ENCODE assay signal across 11 mouse cellular contexts in genomic region chr2:150948786-150949185, GRCm38 (mm10).
"Had no signal": no experiment of that assay in that cellular context is flagged by ENCODE, and none has a peak within 500 bp of the region (broad histone marks: within the 10 kb centered on the region; RNA-seq: fewer than 3 reads in every experiment).

No protein-coding gene starts in this region.

- H3K4me3 ChIP-seq: limb, embryonic 13.5 days; megakaryocyte, embryonic 14.5 days; midbrain, embryonic 12.5 days had no signal

- H3K27ac ChIP-seq: limb, embryonic 13.5 days; liver, embryonic 14.5 days; midbrain, embryonic 12.5 days had no signal

- H3K9me3 ChIP-seq: limb, embryonic 13.5 days; megakaryocyte, embryonic 14.5 days; midbrain, embryonic 12.5 days had no signal

- DNase-seq: left cerebral cortex, postnatal 4 days; lung, adult 2 months; lung, postnatal 10 days; lung, postnatal 4 days; right cerebral cortex, postnatal 25 days; thymus, adult 18-20 months; thymus, postnatal 14 days had no signal

- H3K4me1 ChIP-seq: limb, embryonic 13.5 days; midbrain, embryonic 12.5 days had no signal

- H3K27me3 ChIP-seq: limb, embryonic 13.5 days; megakaryocyte, embryonic 14.5 days; midbrain, embryonic 12.5 days had no signal

- H3K9ac ChIP-seq: limb, embryonic 13.5 days; liver, embryonic 14.5 days; midbrain, embryonic 12.5 days had no signal
